Mouse (Mus musculus) hindbrain, embryonic 12.5 days (tissue): Measurements from ENCODE around the gene Zfp213. TPM values are rescaled to one million over a fixed set of nuclear protein-coding genes. Genes with fewer than 3 reads are reported as not detected.

Experiments used
- ATAC-seq: fragments of 200-750 bp; cut with Nextera tagmentation; 2 replicates; pipeline ENCODE4 v1.8.0; 2017; ENCODE audit warnings: moderate TSS enrichment; ENCODE audit not compliant: low FRiP score
- H3K27ac ChIP-seq: fragments of 300-500 bp; sonication (generic); 2 replicates; pipeline ENCODE4 v1.5.1; 2016; ENCODE audit warnings: mild to moderate bottlenecking
- H3K27me3 ChIP-seq: fragments of 300-500 bp; sonication (generic); 2 replicates; pipeline ENCODE4 v1.6.1; 2016; ENCODE audit warnings: mild to moderate bottlenecking
- H3K36me3 ChIP-seq: fragments of 300-500 bp; sonication (generic); 2 replicates; pipeline ENCODE4 v1.6.1; 2016; ENCODE audit warnings: mild to moderate bottlenecking
- H3K4me1 ChIP-seq: fragments of 300-500 bp; sonication (generic); 2 replicates; pipeline ENCODE4 v1.6.1; 2016
- H3K4me2 ChIP-seq: fragments of 300-500 bp; sonication (generic); replicated peaks from 2 replicates; pipeline ENCODE4 v1.6.1; 2016; ENCODE audit warnings: mild to moderate bottlenecking
- H3K4me3 ChIP-seq: fragments of 300-500 bp; sonication (generic); 2 replicates; pipeline ENCODE4 v1.5.1; 2016; ENCODE audit warnings: mild to moderate bottlenecking
- H3K9ac ChIP-seq: fragments of 300-500 bp; sonication (generic); 2 replicates; pipeline ENCODE4 v1.6.1; 2016; ENCODE audit warnings: mild to moderate bottlenecking, moderate library complexity
- H3K9me3 ChIP-seq: fragments of 300-500 bp; sonication (generic); replicated peaks from 2 replicates; pipeline ENCODE4 v1.6.1; 2016; ENCODE audit warnings: mild to moderate bottlenecking
- WGBS: fragments of 180-500 bp; shearing (Covaris S2); methylation state at CpG from one replicate; pipeline ENCODE4 v1.1.7; 2016; 5-methylcytosine and 5-hydroxymethylcytosine counted together
- polyA plus RNA-seq: library from polyadenylated mRNA; unstranded; fragments of >200 nt; fragmentation: Nextera tagmentation; extraction: Ambion mirVana; gene quantifications from 2 replicates; pipeline ENCODE4 v1.2.1, GENCODE M21; 2016

Zfp213 gene
- polyA plus RNA-seq, 1 experiment from 2014 or later: 21.3 TPM

- 73% methylated on average over 2 of the region's 2 CpGs for WGBS
- H3K27me3 ChIP-seq: no peaks in the 10 kb centered on the region
- no peak; the same call in 1 of the 2 replicates for ATAC-seq
These were observed 45.2 kb downstream of the Zfp213 start for GRCm38 (mm10) chr17:23518701-23519423.

More at GRCm38 (mm10) chr17:23518701-23519423, 45.2 kb downstream of the Zfp213 start:
- Histone ChIP-seq H3K27ac (no peak overlapping the region), H3K9me3 (peaks cover 7% of the 10 kb centered on the region; the same call in 1 of the 2 replicates), H3K4me2 (no peak overlapping the region), H3K4me1 (no peaks in the 10 kb centered on the region), H3K4me3 (no peak overlapping the region), H3K36me3 (no peaks in the 10 kb centered on the region), H3K9ac (no peak overlapping the region)

Other genes starting within 250 kb of the Zfp213 start
- gene Vmn2r115, start 220.5 kb downstream of the Zfp213 start, polyA plus RNA-seq: not detected in 2 replicates
- not detected in 2 replicates for gene Vmn2r116, start 179.6 kb downstream of the Zfp213 start, polyA plus RNA-seq
- gene Vmn2r117, start 84.5 kb downstream of the Zfp213 start, polyA plus RNA-seq: not detected in 2 replicates
- gene Zfp13, start 35.2 kb upstream of the Zfp213 start, polyA plus RNA-seq: 24.9 and 26.1 TPM in 2 replicates
- 0.46 and 0.93 TPM in 2 replicates for gene Zscan10, start 36.6 kb upstream of the Zfp213 start, polyA plus RNA-seq
- 1.9 and 2.3 TPM in 2 replicates for gene Mmp25, start 81.0 kb upstream of the Zfp213 start, polyA plus RNA-seq
- gene Bicdl2, start 96.3 kb upstream of the Zfp213 start, polyA plus RNA-seq: 0.50 and 0.57 TPM in 2 replicates
- gene Hcfc1r1, start 109.4 kb upstream of the Zfp213 start, polyA plus RNA-seq: 65.5 and 69.0 TPM in 2 replicates
- gene Thoc6, start 109.6 kb upstream of the Zfp213 start, polyA plus RNA-seq: 43.8 and 47.5 TPM in 2 replicates
- 2.8 and 4.2 TPM in 2 replicates for gene Tnfrsf12a, start 113.2 kb upstream of the Zfp213 start, polyA plus RNA-seq
- 14.6 and 35.0 TPM in 2 replicates for gene Cldn6, start 115.0 kb upstream of the Zfp213 start, polyA plus RNA-seq
- 5.5 and 14.6 TPM in 2 replicates for gene Cldn9, start 119.8 kb upstream of the Zfp213 start, polyA plus RNA-seq
- 0.21 and 1.2 TPM in 2 replicates for gene 1520401A03Rik, start 158.5 kb upstream of the Zfp213 start, polyA plus RNA-seq
- gene Pkmyt1, start 162.1 kb upstream of the Zfp213 start, polyA plus RNA-seq: 29.1 and 31.2 TPM in 2 replicates
- 40.3 and 41.6 TPM in 2 replicates for gene Paqr4, start 176.6 kb upstream of the Zfp213 start, polyA plus RNA-seq
- 2.9 and 5.7 TPM in 2 replicates for gene Kremen2, start 181.6 kb upstream of the Zfp213 start, polyA plus RNA-seq
- gene Flywch1, start 207.4 kb upstream of the Zfp213 start, polyA plus RNA-seq: 203 and 212 TPM in 2 replicates
- gene Flywch2, start 221.8 kb upstream of the Zfp213 start, polyA plus RNA-seq: 48.1 and 49.4 TPM in 2 replicates
- 670 and 682 TPM in 2 replicates for gene Srrm2, start 226.3 kb upstream of the Zfp213 start, polyA plus RNA-seq